Mouse (Mus musculus) spleen, adult 2 months (tissue): ENCODE results near the gene Iqsec3.

ENCODE experiments used
- CTCF ChIP-seq: fragments of 200-500 bp; IDR thresholded peaks from 2 replicates; pipeline ENCODE4 v1.5.1; 2011; ENCODE audit warnings: mild to moderate bottlenecking, inconsistent platforms; ENCODE audit not compliant: insufficient read depth, insufficient read length, insufficient replicate concordance; ENCODE audit errors: extremely low read depth
- POLR2A ChIP-seq: fragments of 200-500 bp; IDR thresholded peaks from 2 replicates; pipeline ENCODE4 v1.6.1; 2011; ENCODE audit warnings: low read depth, low read length, inconsistent platforms

- TF ChIP-seq CTCF (no peak), POLR2A (no peak)
These were observed 109.5 kb downstream of the Iqsec3 start for GRCm38 (mm10) chr6:121363956-121364355.
